Mouse (Mus musculus): ENCODE measurements at regions not wholly inside any gene's neighbourhood (a gene's known extent, or its start where the extent isn't known, plus 50 kb on each side); places are given as distances from the start of the nearest gene placed in this dataset.

- no peak for DNase-seq (ENCODE audit: low read depth)
These were observed 57.5 kb upstream of the Pgrmc2 start for GRCm38 (mm10) chr3:41140391-41140790.

GRCm38 (mm10) chr3:41137931-41138330 lies 55.1 kb upstream of the Pgrmc2 start:
- no peak for DNase-seq (ENCODE audit: low read depth)

- DNase-seq (ENCODE audit: low read depth): no peak
These were observed 50.0 kb upstream of the Pgrmc2 start for GRCm38 (mm10) chr3:41132889-41133288.

Data from c-Kit-positive CD71-positive TER-119-negative erythroid progenitor cells, embryonic 14.5 days (primary cell).